ENCODE assay signal across 8 mouse cellular contexts in the genomic region with DNA sequence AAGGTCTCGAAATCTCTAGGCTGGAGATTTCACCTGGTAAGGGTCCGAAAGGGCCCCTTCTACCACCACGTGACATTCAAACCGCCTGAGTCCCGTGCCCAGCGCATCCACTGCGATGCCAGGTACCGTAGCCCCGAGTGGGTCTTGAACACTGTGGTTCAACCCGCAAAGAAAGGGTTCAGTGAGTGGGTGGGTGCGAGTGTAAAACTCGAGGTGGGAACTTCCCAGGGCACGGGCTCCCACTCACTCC. TPM values are rescaled to one million over a fixed set of nuclear protein-coding genes. Genes with fewer than 3 reads are reported as not detected.
A peak's percentile ranks its signal among the peaks of the same experiment; 100 is the strongest.
DNase-seq lines count a peak whose midpoint lies in the region; ATAC-seq and TF ChIP-seq lines count a peak whose summit lies in the region.

No protein-coding gene starts in this region.

- no peak for TF ChIP-seq EP300 in heart, adult 2 months (IDR thresholded peaks at IDR 0.05; ENCODE audit: insufficient read depth, low read depth, low read length)
- no peak for TF ChIP-seq EP300 in liver, postnatal 0 days (IDR thresholded peaks at IDR 0.05; ENCODE audit: low read depth)

- no peak overlapping the region; the same call in 1 of the 2 replicates for H3K27ac ChIP-seq in heart, adult 2 months
- H3K27ac ChIP-seq in forebrain, embryonic 16.5 days (ENCODE audit: low read length), result no peak overlapping the region
- no peak overlapping the region for H3K27ac ChIP-seq in liver, postnatal 0 days (ENCODE audit: low read depth)

- H3K4me2 ChIP-seq in forebrain, embryonic 16.5 days (ENCODE audit: low read length), result peak overlapping the region; percentile 74
- peak overlapping the region; percentile 84 for H3K4me2 ChIP-seq in liver, postnatal 0 days (ENCODE audit: low read depth, low read length)

- no peak for TF ChIP-seq CTCF in heart, adult 2 months (IDR thresholded peaks at IDR 0.05)
- no peak for TF ChIP-seq CTCF in liver, postnatal 0 days (IDR thresholded peaks at IDR 0.05; ENCODE audit: low read depth)

- 1% methylated on average over 13 of the region's 13 CpGs for WGBS in heart, adult 2 months
- 2% methylated on average over 13 of the region's 13 CpGs for WGBS in forebrain, embryonic 16.5 days
- under 1% methylated on average over 13 of the region's 13 CpGs for WGBS in liver, postnatal 0 days (ENCODE audit: insufficient replicate concordance)

- H3K4me3 ChIP-seq in heart, adult 2 months, result peak overlapping the region; percentile 53
- peak overlapping the region; percentile 41 for H3K4me3 ChIP-seq in forebrain, embryonic 16.5 days (replicated peaks; ENCODE audit: low read length)
- H3K4me3 ChIP-seq in liver, postnatal 0 days (ENCODE audit: low read depth, low read length), result peak overlapping the region; percentile 51

- H3K27me3 ChIP-seq in heart, adult 2 months (ENCODE audit: control insufficient read depth, insufficient read depth, low read length), result peaks cover 2% of the 10 kb centered on the region; the same call in 1 of the 2 replicates
- peaks cover 30% of the 10 kb centered on the region for H3K27me3 ChIP-seq in forebrain, embryonic 16.5 days (replicated peaks; ENCODE audit: control insufficient read depth, insufficient read depth, low read length)
- H3K27me3 ChIP-seq in liver, postnatal 0 days (ENCODE audit: insufficient read depth, low read length), result peaks cover 41% of the 10 kb centered on the region

- no peak for DNase-seq in heart, adult 2 months
- no peak for DNase-seq in heart, adult 8-10 months (ENCODE audit: low spot score)
- DNase-seq in CD4-positive helper T cell, adult 2 months (ENCODE audit: low read depth, low spot score), result peak; percentile 53
- DNase-seq in liver, postnatal 0 days, result no peak
- DNase-seq in urinary bladder, adult 18-20 months (ENCODE audit: low spot score in 2 of 2), result no peak
- no peak for DNase-seq in gastrocnemius, adult 8-10 months (ENCODE audit: low spot score in 2 of 2)
- DNase-seq in gastrocnemius, postnatal 25 days, result no peak

- no peaks in the 10 kb centered on the region for H3K4me1 ChIP-seq in heart, adult 2 months (ENCODE audit: control insufficient read depth, insufficient read depth, low read length)
- peaks cover 14% of the 10 kb centered on the region for H3K4me1 ChIP-seq in forebrain, embryonic 16.5 days (replicated peaks; ENCODE audit: control insufficient read depth, insufficient read depth, low read length)
- H3K4me1 ChIP-seq in liver, postnatal 0 days (ENCODE audit: insufficient read depth), result peaks cover 4% of the 10 kb centered on the region; the same call in 1 of the 2 replicates

- intact Hi-C loops in heart, adult 2 months (cut with DNase I), result no loop called here

- H3K36me3 ChIP-seq in heart, adult 2 months (ENCODE audit: control insufficient read depth, insufficient read depth, low read length), result no peaks in the 10 kb centered on the region
- H3K36me3 ChIP-seq in forebrain, embryonic 16.5 days (ENCODE audit: control insufficient read depth, insufficient read depth), result no peaks in the 10 kb centered on the region
- no peaks in the 10 kb centered on the region for H3K36me3 ChIP-seq in liver, postnatal 0 days (replicated peaks; ENCODE audit: insufficient read depth, low read length)

- TF ChIP-seq POLR2A in heart, adult 2 months (IDR thresholded peaks at IDR 0.05; ENCODE audit: insufficient read depth, low read depth, low read length), result no peak

- no peak for ATAC-seq in forebrain, embryonic 16.5 days
- ATAC-seq in liver, postnatal 0 days, result no peak

- H3K79me2 ChIP-seq in heart, adult 2 months (replicated peaks; ENCODE audit: control insufficient read depth, insufficient read depth, low read length), result no peaks in the 10 kb centered on the region

- no peaks in the 10 kb centered on the region for H3K9me3 ChIP-seq in forebrain, embryonic 16.5 days (ENCODE audit: control insufficient read depth, low read length)
- H3K9me3 ChIP-seq in liver, postnatal 0 days (ENCODE audit: low read length), result no peaks in the 10 kb centered on the region

- H3K9ac ChIP-seq in heart, adult 2 months (ENCODE audit: low read depth, low read length), result peak overlapping the region; percentile 54
- H3K9ac ChIP-seq in forebrain, embryonic 16.5 days (replicated peaks; ENCODE audit: low read depth, low read length), result peak overlapping the region; percentile 33
- H3K9ac ChIP-seq in liver, postnatal 0 days (replicated peaks), result peak overlapping the region; percentile 21; the same call in 1 of the 2 replicates

RNA-seq across cellular contexts. Expression of gene F2rl1, which starts 0.7 kb away (rescaled TPM):
- under 1 TPM; 0.41 to 0.63 TPM for total RNA-seq in heart, adult 2 months (2021)
- 0.91 and 1.2 TPM in 2 replicates for polyA plus RNA-seq in heart, adult 2 months (2012; rRNA removed)
- under 1 TPM; 0.31 to 0.72 (median 0.66) TPM for total RNA-seq in heart, adult 8-10 months (2022)
- polyA plus RNA-seq in forebrain, embryonic 16.5 days (2015; fragmentation: Nextera tagmentation; extraction: Ambion mirVana), result 0.11 TPM in 1 of 2 replicates, not detected in the other
- polyA plus RNA-seq in liver, postnatal 0 days (2015; fragmentation: Nextera tagmentation; extraction: Ambion mirVana), result 0.20 and 0.31 TPM in 2 replicates
- under 1 TPM; 0.13 to 0.99 (median 0.24) TPM for total RNA-seq in gastrocnemius, adult 8-10 months (2022)
- under 1 TPM; 0.56 to 0.99 TPM for total RNA-seq in gastrocnemius, postnatal 25 days (2021)

RNA-seq across cellular contexts. Expression of gene S100z, which starts 45.8 kb away (rescaled TPM):
- not detected for total RNA-seq in heart, adult 2 months (2021)
- polyA plus RNA-seq in heart, adult 2 months (2012; rRNA removed), result not detected in 2 replicates
- not detected for total RNA-seq in heart, adult 8-10 months (2022)
- not detected in 2 replicates for polyA plus RNA-seq in forebrain, embryonic 16.5 days (2015; fragmentation: Nextera tagmentation; extraction: Ambion mirVana)
- not detected in 2 replicates for polyA plus RNA-seq in liver, postnatal 0 days (2015; fragmentation: Nextera tagmentation; extraction: Ambion mirVana)
- 1 to 10 TPM in 2 of 4 experiments, not detected in 2; 1.2 to 1.6 TPM for total RNA-seq in gastrocnemius, adult 8-10 months (2022)
- 1 to 10 TPM; 1.1 to 1.4 TPM for total RNA-seq in gastrocnemius, postnatal 25 days (2021)
